Mouse (Mus musculus) retina, postnatal 1 day (tissue): Measurements from ENCODE around the gene Maml2.

Source experiments
- DNase-seq: peaks from one replicate; pipeline ENCODE4 v3.0.0-alpha.2; 2012

The Maml2 gene

GRCm38 (mm10) chr9:13497016-13497415 is 199.3 kb downstream of the Maml2 start:
- no peak for DNase-seq

- DNase-seq: peak; percentile 32
These were observed 200.1 kb downstream of the Maml2 start for GRCm38 (mm10) chr9:13497690-13498333.

GRCm38 (mm10) chr9:13500045-13500444 is 202.3 kb downstream of the Maml2 start:
- DNase-seq: no peak

GRCm38 (mm10) chr9:13505024-13505423 is 207.3 kb downstream of the Maml2 start:
- no peak for DNase-seq

- DNase-seq: no peak
These were observed 209.4 kb downstream of the Maml2 start for GRCm38 (mm10) chr9:13506956-13507821.

- DNase-seq: no peak
These were observed 210.0 kb downstream of the Maml2 start for GRCm38 (mm10) chr9:13507822-13508188.

- DNase-seq: no peak
These were observed 212.0 kb downstream of the Maml2 start for GRCm38 (mm10) chr9:13509751-13510150.

- DNase-seq: no peak
These were observed 213.0 kb downstream of the Maml2 start for GRCm38 (mm10) chr9:13510621-13511369.

- peak; percentile 41 for DNase-seq
These were observed 215.4 kb downstream of the Maml2 start for GRCm38 (mm10) chr9:13513135-13513534.

GRCm38 (mm10) chr9:13514435-13514834 is 216.7 kb downstream of the Maml2 start:
- peak; percentile 80 for DNase-seq

- no peak for DNase-seq
These were observed 218.2 kb downstream of the Maml2 start for GRCm38 (mm10) chr9:13515976-13516375.

GRCm38 (mm10) chr9:13518031-13518430 is 220.3 kb downstream of the Maml2 start:
- DNase-seq: no peak

GRCm38 (mm10) chr9:13518441-13518971 is 220.7 kb downstream of the Maml2 start:
- no peak for DNase-seq

GRCm38 (mm10) chr9:13522061-13522820 is 224.5 kb downstream of the Maml2 start:
- DNase-seq: no peak

GRCm38 (mm10) chr9:13523046-13523445 is 225.3 kb downstream of the Maml2 start:
- no peak for DNase-seq

GRCm38 (mm10) chr9:13525075-13525474 is 227.3 kb downstream of the Maml2 start:
- no peak for DNase-seq

GRCm38 (mm10) chr9:13525561-13526255 is 228.0 kb downstream of the Maml2 start:
- DNase-seq: peak; percentile 77

GRCm38 (mm10) chr9:13530575-13530974 is 232.8 kb downstream of the Maml2 start:
- no peak for DNase-seq

GRCm38 (mm10) chr9:13533076-13533707 is 235.4 kb downstream of the Maml2 start:
- no peak for DNase-seq

- DNase-seq: peak; percentile 11
These were observed 238.0 kb downstream of the Maml2 start for GRCm38 (mm10) chr9:13535803-13536202.
